Mouse (Mus musculus): Measurements from ENCODE around the gene Dcaf6. TPM values are rescaled to one million over a fixed set of nuclear protein-coding genes. Genes with fewer than 3 reads are reported as not detected.
A peak's percentile ranks its signal among the peaks of the same experiment; 100 is the strongest.

Gene Dcaf6
- total and polyA plus RNA-seq, 2 experiments from 2014 or later = 19.9 to 38.4 TPM

DNA sequence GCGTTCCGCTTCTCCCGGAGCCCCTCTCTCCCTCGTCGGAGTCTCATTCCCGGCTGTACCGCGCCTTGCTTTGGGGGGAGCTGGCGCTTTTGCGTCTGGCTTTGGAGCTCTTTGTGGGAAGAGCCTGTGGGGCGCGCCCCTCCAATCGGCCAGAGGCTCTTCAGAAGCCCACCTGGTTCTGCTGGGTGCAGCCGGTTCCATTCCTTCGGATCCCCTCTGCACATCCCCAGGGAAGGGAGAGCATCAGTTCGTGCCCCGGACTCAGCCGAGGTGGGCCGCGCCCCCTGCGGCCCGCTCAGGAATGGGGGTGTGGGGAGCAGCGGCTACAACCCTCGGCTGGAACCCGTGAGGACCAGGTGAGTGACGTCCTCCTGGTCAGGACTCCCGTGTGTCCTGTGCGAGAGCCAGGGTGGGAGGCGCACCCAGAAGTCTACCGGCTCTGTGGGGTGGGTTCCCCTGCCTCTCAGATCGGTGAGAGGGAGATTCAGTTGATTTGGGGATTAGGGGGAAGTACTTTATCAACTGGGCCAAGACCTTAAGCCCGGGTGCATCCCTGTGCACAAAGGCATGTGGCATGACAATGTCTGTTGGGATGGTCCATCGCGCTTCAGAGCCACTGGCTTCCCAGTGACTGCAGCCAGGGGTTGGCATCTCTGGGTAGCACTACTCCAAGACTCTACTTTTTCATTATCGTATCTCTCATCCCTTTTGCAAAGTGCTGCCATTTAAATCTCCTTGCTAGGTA lies 177.9 kb downstream of the Dcaf6 start:
- H3K4me3 ChIP-seq (ENCODE audit: low read depth, low read length) = peak overlapping the region; percentile 73
- H3K27me3 ChIP-seq (ENCODE audit: insufficient read depth, low read length) = no peaks in the 10 kb centered on the region
- ATAC-seq (ENCODE audit: low FRiP score) = peak; percentile 64
- under 1% methylated on average over 33 of the region's 35 CpGs for WGBS
- H3K27ac ChIP-seq (ENCODE audit: low read depth, low read length) = peak overlapping the region; percentile 85
- no peaks in the 10 kb centered on the region for H3K9me3 ChIP-seq (ENCODE audit: low read length)
- H3K9ac ChIP-seq (replicated peaks; ENCODE audit: low read length, poor library complexity, severe bottlenecking) = peak overlapping the region; percentile 93
- peak overlapping the region; percentile 77 for H3K4me2 ChIP-seq (ENCODE audit: low read depth, low read length, poor library complexity, severe bottlenecking)
- no peaks in the 10 kb centered on the region for H3K36me3 ChIP-seq (ENCODE audit: insufficient read depth, low read length)
- DNase-seq (ENCODE audit: low spot score) = peak; percentile 26
- H3K4me1 ChIP-seq (ENCODE audit: insufficient read depth, low read length) = peaks cover 4% of the 10 kb centered on the region; the same call in 1 of the 2 replicates
- no peak; the same call in 1 of the 2 replicates for TF ChIP-seq CTCF (IDR thresholded peaks at IDR 0.05)

DNA sequence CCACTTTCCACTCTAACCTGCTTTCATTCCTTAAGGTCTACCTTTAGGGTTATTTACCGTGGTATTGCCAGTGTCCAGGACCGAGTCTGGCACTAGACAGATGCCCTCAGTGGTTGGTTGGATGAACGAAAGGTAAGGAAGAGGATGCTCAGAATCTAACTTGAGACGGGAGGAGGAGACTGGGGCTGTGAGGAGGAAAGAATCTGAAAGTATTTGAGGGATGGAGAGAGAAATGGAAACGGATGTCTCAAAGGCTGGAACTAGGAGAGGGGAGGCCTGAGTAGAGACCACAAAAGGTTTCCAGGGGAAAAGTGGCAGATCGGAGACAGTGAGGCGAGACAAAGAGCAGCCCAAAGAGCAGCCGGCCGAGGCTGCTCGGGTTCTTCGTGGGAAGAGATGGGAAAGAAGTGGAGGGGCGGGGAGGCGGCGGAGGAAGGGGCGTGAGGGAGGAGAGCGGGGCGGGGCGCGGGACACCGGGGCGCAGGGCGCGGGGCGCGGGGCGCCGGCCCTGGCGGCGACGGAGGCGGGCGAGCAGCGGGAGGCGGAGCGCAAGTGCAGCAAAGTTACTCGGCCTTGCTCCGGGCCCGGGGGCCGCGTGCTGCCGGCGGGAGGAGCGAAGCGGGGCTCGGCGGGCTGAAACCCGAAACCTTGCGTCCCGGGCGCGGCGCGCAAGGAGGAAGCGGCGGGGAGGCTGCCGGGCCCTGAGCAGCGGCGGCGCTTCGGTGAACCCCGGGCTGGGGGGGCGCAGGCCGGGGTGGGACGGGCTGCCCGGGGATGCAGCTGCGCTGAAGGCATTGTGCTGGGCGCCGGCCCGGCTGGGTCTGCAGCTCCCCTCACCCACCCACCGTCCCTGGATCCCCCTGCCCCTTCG lies 178.7 kb downstream of the Dcaf6 start:
- H3K9ac ChIP-seq (replicated peaks; ENCODE audit: low read length, poor library complexity, severe bottlenecking) = peak overlapping the region; percentile 93
- WGBS = under 1% methylated on average over 19 of the region's 71 CpGs
- TF ChIP-seq CTCF (IDR thresholded peaks at IDR 0.05) = no peak
- H3K9me3 ChIP-seq (ENCODE audit: low read length) = no peaks in the 10 kb centered on the region
- H3K4me1 ChIP-seq (ENCODE audit: insufficient read depth, low read length) = peaks cover 4% of the 10 kb centered on the region; the same call in 1 of the 2 replicates
- no peaks in the 10 kb centered on the region for H3K27me3 ChIP-seq (ENCODE audit: insufficient read depth, low read length)
- peak overlapping the region; percentile 77 for H3K4me2 ChIP-seq (ENCODE audit: low read depth, low read length, poor library complexity, severe bottlenecking)
- H3K36me3 ChIP-seq (ENCODE audit: insufficient read depth, low read length) = no peaks in the 10 kb centered on the region
- ATAC-seq (ENCODE audit: low FRiP score) = peak; percentile 81
- DNase-seq (ENCODE audit: low spot score) = peak; percentile 47
- H3K4me3 ChIP-seq (ENCODE audit: low read depth, low read length) = peak overlapping the region; percentile 73
- H3K27ac ChIP-seq (ENCODE audit: low read depth, low read length) = peak overlapping the region; percentile 85

DNA sequence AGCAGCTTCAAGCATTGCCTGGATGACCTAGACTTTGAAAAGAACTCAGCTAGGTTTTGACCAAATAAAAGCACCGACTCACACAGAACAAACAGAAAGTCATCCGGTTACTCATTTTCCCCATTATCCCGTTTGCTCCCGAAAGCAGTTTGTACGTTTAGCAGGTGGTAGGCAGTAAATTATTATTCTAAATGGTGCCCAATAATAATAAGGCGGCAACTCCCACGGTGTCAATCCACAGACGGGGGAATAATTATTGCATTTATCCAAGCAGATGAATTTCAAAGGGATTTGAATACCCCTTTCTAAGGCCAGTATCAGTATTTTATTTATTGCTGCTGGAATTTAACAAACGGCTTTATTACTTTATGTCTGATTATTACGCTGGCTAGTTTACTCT lies 179.5 kb downstream of the Dcaf6 start:
- no peak for TF ChIP-seq CTCF (IDR thresholded peaks at IDR 0.05)
- Histone ChIP-seq H3K4me2 (ENCODE audit: low read depth, low read length, poor library complexity, severe bottlenecking) (peak overlapping the region; percentile 77), H3K9me3 (ENCODE audit: low read length) (no peaks in the 10 kb centered on the region), H3K9ac (replicated peaks; ENCODE audit: low read length, poor library complexity, severe bottlenecking) (peak overlapping the region; percentile 93), H3K27ac (ENCODE audit: low read depth, low read length) (peak overlapping the region; percentile 85; the same call in 1 of the 2 replicates), H3K36me3 (ENCODE audit: insufficient read depth, low read length) (no peaks in the 10 kb centered on the region), H3K27me3 (ENCODE audit: insufficient read depth, low read length) (no peaks in the 10 kb centered on the region), H3K4me1 (ENCODE audit: insufficient read depth, low read length) (peaks cover 4% of the 10 kb centered on the region; the same call in 1 of the 2 replicates), H3K4me3 (ENCODE audit: low read depth, low read length) (peak overlapping the region; percentile 73; the same call in 1 of the 2 replicates)
- no peak for ATAC-seq (ENCODE audit: low FRiP score)
- no peak for DNase-seq (ENCODE audit: low spot score)
- WGBS = 23% methylated on average over 10 of the region's 10 CpGs

Other genes starting within 250 kb of the Dcaf6 start
- gene Tiprl, start 223.5 kb downstream of the Dcaf6 start, total RNA-seq (2014; rRNA removed) = 27.0 and 41.3 TPM in 2 replicates
- 140 and 144 TPM in 2 replicates for gene Tiprl, start 223.5 kb downstream of the Dcaf6 start, polyA plus RNA-seq (2015; fragmentation: Nextera tagmentation; extraction: Ambion mirVana)
- gene Gpr161, start 164.7 kb downstream of the Dcaf6 start, total RNA-seq (2014; rRNA removed) = 51.3 and 61.0 TPM in 2 replicates
- gene Gpr161, start 164.7 kb downstream of the Dcaf6 start, polyA plus RNA-seq (2015; fragmentation: Nextera tagmentation; extraction: Ambion mirVana) = 2.5 and 2.7 TPM in 2 replicates
- gene Mpc2, start 162 bp upstream of the Dcaf6 start, total RNA-seq (2014; rRNA removed) = 110 and 130 TPM in 2 replicates
- 267 and 274 TPM in 2 replicates for gene Mpc2, start 162 bp upstream of the Dcaf6 start, polyA plus RNA-seq (2015; fragmentation: Nextera tagmentation; extraction: Ambion mirVana)
- not detected in 2 replicates for gene Adcy10, start 24.7 kb upstream of the Dcaf6 start, total RNA-seq (2014; rRNA removed)
- gene Adcy10, start 24.7 kb upstream of the Dcaf6 start, polyA plus RNA-seq (2015; fragmentation: Nextera tagmentation; extraction: Ambion mirVana) = 0.27 and 0.64 TPM in 2 replicates
- gene Mpzl1, start 174.1 kb upstream of the Dcaf6 start, total RNA-seq (2014; rRNA removed) = 29.7 and 38.2 TPM in 2 replicates
- gene Mpzl1, start 174.1 kb upstream of the Dcaf6 start, polyA plus RNA-seq (2015; fragmentation: Nextera tagmentation; extraction: Ambion mirVana) = 138 and 146 TPM in 2 replicates
- gene Rcsd1, start 249.3 kb upstream of the Dcaf6 start, total RNA-seq (2014; rRNA removed) = 7.6 and 7.9 TPM in 2 replicates
- gene Rcsd1, start 249.3 kb upstream of the Dcaf6 start, polyA plus RNA-seq (2015; fragmentation: Nextera tagmentation; extraction: Ambion mirVana) = 8.0 and 9.1 TPM in 2 replicates

Data from midbrain, postnatal 0 days (tissue).